Mouse (Mus musculus) kidney, adult 11 months (tissue): ENCODE measurements around the gene Cypt3.

Experiments
- DNase-seq: peaks from one replicate; pipeline ENCODE4 v3.0.0; 2022

The Cypt3 gene

GRCm38 (mm10) chrX:153558293-153558692, at the start of gene Cypt3:
Cypt3 (plus strand) TSS chrX:153558593.
- no peak for DNase-seq

- DNase-seq = no peak
These were observed 42.9 kb upstream of the Cypt3 start for GRCm38 (mm10) chrX:153515491-153515890.

- DNase-seq = no peak
These were observed 30.0 kb upstream of the Cypt3 start for GRCm38 (mm10) chrX:153528399-153528798.

GRCm38 (mm10) chrX:153556634-153557033, 1.8 kb upstream of the Cypt3 start:
- no peak for DNase-seq

GRCm38 (mm10) chrX:153564650-153565049, 6.3 kb downstream of the Cypt3 start:
- DNase-seq = no peak

GRCm38 (mm10) chrX:153599583-153599982, 41.2 kb downstream of the Cypt3 start:
- no peak for DNase-seq
